Mouse (Mus musculus): ENCODE data around the gene 1700016C15Rik.

1700016C15Rik gene

DNA sequence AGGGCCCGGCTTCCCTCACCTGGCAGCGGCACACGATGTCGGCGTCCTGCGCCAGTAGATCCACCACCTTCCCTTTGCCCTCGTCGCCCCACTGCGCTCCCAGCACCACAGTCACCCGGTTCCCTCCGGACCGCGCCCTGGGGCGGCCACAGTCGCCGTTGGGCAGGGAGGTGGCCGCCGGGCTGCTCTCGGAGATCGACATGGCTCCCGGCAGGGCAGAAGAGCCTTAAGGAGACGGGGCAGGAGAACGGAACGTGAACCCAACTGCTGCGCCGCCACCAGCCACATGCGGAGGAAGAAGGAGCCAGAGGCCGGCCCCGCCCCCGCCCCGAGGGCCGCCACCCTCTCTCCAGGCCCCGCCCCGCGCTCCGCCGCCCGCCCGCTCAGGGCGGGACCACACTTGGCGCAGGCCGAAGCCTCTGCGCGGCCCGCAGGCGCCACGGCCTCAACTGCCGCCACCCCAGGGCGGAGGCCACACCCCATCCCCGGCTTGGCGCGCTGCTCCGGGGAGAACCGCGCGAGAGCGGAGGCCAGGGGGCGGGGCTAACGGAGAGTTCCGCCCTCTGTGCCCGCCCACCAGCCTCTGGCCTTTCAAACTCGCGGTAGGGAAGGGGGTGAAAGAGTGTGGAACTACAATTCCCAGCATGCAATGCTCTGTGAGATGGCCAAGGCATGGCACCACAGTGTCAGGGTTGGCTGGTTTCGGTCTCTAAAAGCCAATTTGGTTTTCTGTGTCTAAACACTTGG lies 66.8 kb downstream of the 1700016C15Rik start, which contains the start of gene Adss:
Gene Adss (minus strand): TSS at position 319 of the 747 bp plus-strand sequence.
- DNase-seq (ENCODE audit: low spot score in 2 of 2) = peak; percentile 99

DNA sequence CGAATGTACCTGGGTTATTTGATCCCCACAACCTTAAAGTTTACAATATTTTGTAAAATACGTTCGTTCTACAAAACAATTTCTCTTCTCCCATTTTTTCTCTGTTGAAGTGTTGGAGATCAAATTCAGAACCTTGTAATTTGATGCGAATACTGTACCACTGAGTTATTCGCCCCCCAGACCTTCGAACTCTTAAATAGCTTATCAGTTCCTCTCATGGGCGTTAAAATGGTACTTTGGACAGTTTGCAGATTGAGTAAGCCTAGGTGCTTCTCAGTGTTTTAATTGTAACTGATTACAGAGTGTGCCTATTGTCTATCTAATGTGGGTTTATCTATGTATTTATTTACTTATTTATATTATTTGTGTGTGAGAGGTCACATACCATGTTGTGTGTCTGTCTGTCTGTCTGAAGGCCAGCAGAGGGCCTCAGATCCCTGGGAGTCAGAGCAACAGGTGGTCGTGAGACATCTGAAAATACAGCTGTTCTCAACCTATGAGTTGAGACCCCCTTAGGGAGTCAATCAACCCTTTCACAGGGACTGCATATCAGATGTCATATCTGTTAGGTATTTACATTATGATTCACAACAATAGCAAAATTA lies 67.6 kb downstream of the 1700016C15Rik start:
- DNase-seq (ENCODE audit: low spot score in 2 of 2) = no peak
